Mouse (Mus musculus) heart, embryonic 12.5 days (tissue): ENCODE results near the gene Ier5. TPM values are rescaled to one million over a fixed set of nuclear protein-coding genes. Genes with fewer than 3 reads are reported as not detected.
A peak's percentile ranks its signal among the peaks of the same experiment; 100 is the strongest.

Experiments
- ATAC-seq: fragments of 200-750 bp; cut with Nextera tagmentation; 2 replicates; pipeline ENCODE4 v1.8.0; 2017; ENCODE audit warnings: moderate TSS enrichment, moderate library complexity; ENCODE audit not compliant: insufficient number of reproducible peaks, low FRiP score
- H3K27ac ChIP-seq: fragments of 300-500 bp; sonication (generic); 2 replicates; pipeline ENCODE4 v1.5.1; 2016; ENCODE audit warnings: mild to moderate bottlenecking, moderate library complexity; ENCODE audit not compliant: poor library complexity, severe bottlenecking
- H3K27me3 ChIP-seq: fragments of 300-500 bp; sonication (generic); replicated peaks from 2 replicates; pipeline ENCODE4 v1.6.1; 2016; ENCODE audit warnings: mild to moderate bottlenecking, moderate library complexity
- H3K36me3 ChIP-seq: fragments of 300-500 bp; sonication (generic); 2 replicates; pipeline ENCODE4 v1.6.1; 2016; ENCODE audit warnings: mild to moderate bottlenecking, moderate library complexity
- H3K4me1 ChIP-seq: fragments of 300-500 bp; sonication (generic); replicated peaks from 2 replicates; pipeline ENCODE4 v1.6.1; 2016; ENCODE audit warnings: mild to moderate bottlenecking
- H3K4me2 ChIP-seq: fragments of 300-500 bp; sonication (generic); 2 replicates; pipeline ENCODE4 v1.6.1; 2016; ENCODE audit warnings: mild to moderate bottlenecking, moderate library complexity
- H3K4me3 ChIP-seq: fragments of 300-500 bp; sonication (generic); 2 replicates; pipeline ENCODE4 v1.5.1; 2016; ENCODE audit warnings: mild to moderate bottlenecking
- H3K9ac ChIP-seq: fragments of 300-500 bp; sonication (generic); 2 replicates; pipeline ENCODE4 v1.6.1; 2016; ENCODE audit warnings: mild to moderate bottlenecking, moderate library complexity
- H3K9me3 ChIP-seq: fragments of 300-500 bp; sonication (generic); replicated peaks from 2 replicates; pipeline ENCODE4 v1.6.1; 2016; ENCODE audit warnings: mild to moderate bottlenecking, moderate library complexity
- WGBS: fragments of 180-500 bp; shearing (Covaris S2); methylation state at CpG from one replicate; pipeline ENCODE4 v1.1.7; 2016; 5-methylcytosine and 5-hydroxymethylcytosine counted together
- polyA plus RNA-seq: library from polyadenylated mRNA; unstranded; fragments of >200 nt; fragmentation: Nextera tagmentation; extraction: Ambion mirVana; gene quantifications from 2 replicates; pipeline ENCODE4 v1.2.1, GENCODE M21; 2016

Gene Ier5
- polyA plus RNA-seq, 1 experiment from 2014 or later, result 8.9 TPM

- no peak overlapping the region for H3K4me2 ChIP-seq
- H3K27ac ChIP-seq, result no peak overlapping the region
- H3K9me3 ChIP-seq, result no peaks in the 10 kb centered on the region
- H3K4me1 ChIP-seq, result peaks cover 74% of the 10 kb centered on the region
- no peak overlapping the region for H3K4me3 ChIP-seq
- WGBS, result 90% methylated on average over 7 of the region's 7 CpGs
- no peak for ATAC-seq
- no peak overlapping the region for H3K9ac ChIP-seq
- no peaks in the 10 kb centered on the region for H3K27me3 ChIP-seq
- no peaks in the 10 kb centered on the region for H3K36me3 ChIP-seq
Observed at GRCm38 (mm10) chr1:155090327-155090726, 9.1 kb downstream of the Ier5 start.

GRCm38 (mm10) chr1:155088847-155089603, 10.4 kb downstream of the Ier5 start:
- Histone ChIP-seq H3K4me1 (peaks cover 76% of the 10 kb centered on the region), H3K27ac (no peak overlapping the region), H3K9ac (no peak overlapping the region)

GRCm38 (mm10) chr1:155088046-155088445, 11.4 kb downstream of the Ier5 start:
- Histone ChIP-seq H3K9ac (no peak overlapping the region), H3K36me3 (no peaks in the 10 kb centered on the region), H3K4me2 (no peak overlapping the region), H3K27ac (no peak overlapping the region), H3K27me3 (no peaks in the 10 kb centered on the region), H3K4me3 (no peak overlapping the region), H3K9me3 (no peaks in the 10 kb centered on the region), H3K4me1 (peaks cover 71% of the 10 kb centered on the region)
- ATAC-seq, result no peak
- WGBS, result 79% methylated on average over 4 of the region's 4 CpGs

More at GRCm38 (mm10) chr1:155088847-155089603, 10.4 kb downstream of the Ier5 start:
- WGBS, result 37% methylated on average over 16 of the region's 16 CpGs
- Histone ChIP-seq H3K27me3 (no peaks in the 10 kb centered on the region), H3K9me3 (no peaks in the 10 kb centered on the region), H3K4me2 (no peak overlapping the region), H3K36me3 (no peaks in the 10 kb centered on the region), H3K4me3 (no peak overlapping the region)
- no peak for ATAC-seq

GRCm38 (mm10) chr1:155086893-155087292, 12.5 kb downstream of the Ier5 start:
- WGBS, result 11% methylated on average over 4 of the region's 4 CpGs
- Histone ChIP-seq H3K4me3 (no peak overlapping the region), H3K27me3 (no peaks in the 10 kb centered on the region), H3K36me3 (no peaks in the 10 kb centered on the region), H3K9ac (no peak overlapping the region), H3K4me2 (peak overlapping the region; percentile 0; the same call in 1 of the 2 replicates), H3K9me3 (no peaks in the 10 kb centered on the region), H3K4me1 (peaks cover 71% of the 10 kb centered on the region), H3K27ac (peak overlapping the region; percentile 58)
- no peak for ATAC-seq

- H3K4me1 ChIP-seq, result peaks cover 69% of the 10 kb centered on the region
- peak overlapping the region; percentile 58; the same call in 1 of the 2 replicates for H3K27ac ChIP-seq
- H3K9ac ChIP-seq, result no peak overlapping the region
- no peaks in the 10 kb centered on the region for H3K36me3 ChIP-seq
- H3K27me3 ChIP-seq, result no peaks in the 10 kb centered on the region
- H3K4me3 ChIP-seq, result no peak overlapping the region
- H3K4me2 ChIP-seq, result peak overlapping the region; percentile 0; the same call in 1 of the 2 replicates
- no peak for ATAC-seq
- 16% methylated on average over 7 of the region's 7 CpGs for WGBS
- H3K9me3 ChIP-seq, result no peaks in the 10 kb centered on the region
Observed at GRCm38 (mm10) chr1:155086416-155086815, 13.0 kb downstream of the Ier5 start.

GRCm38 (mm10) chr1:155084839-155085238, 14.6 kb downstream of the Ier5 start:
- H3K36me3 ChIP-seq, result no peaks in the 10 kb centered on the region
- no peak for ATAC-seq
- no peak overlapping the region for H3K4me3 ChIP-seq
- no peak overlapping the region for H3K9ac ChIP-seq
- no peak overlapping the region for H3K27ac ChIP-seq
- 33% methylated on average over 8 of the region's 8 CpGs for WGBS
- no peaks in the 10 kb centered on the region for H3K9me3 ChIP-seq
- H3K27me3 ChIP-seq, result no peaks in the 10 kb centered on the region
- peaks cover 68% of the 10 kb centered on the region for H3K4me1 ChIP-seq
- H3K4me2 ChIP-seq, result no peak overlapping the region

GRCm38 (mm10) chr1:155083271-155084265, 15.9 kb downstream of the Ier5 start:
- H3K36me3 ChIP-seq, result no peaks in the 10 kb centered on the region
- H3K27me3 ChIP-seq, result no peaks in the 10 kb centered on the region
- ATAC-seq, result peak; percentile 96
- peak overlapping the region; percentile 94 for H3K27ac ChIP-seq
- H3K9ac ChIP-seq, result peak overlapping the region; percentile 79
- WGBS, result 1% methylated on average over 36 of the region's 77 CpGs
- peak overlapping the region; percentile 53 for H3K4me3 ChIP-seq
- H3K9me3 ChIP-seq, result no peaks in the 10 kb centered on the region
- peaks cover 56% of the 10 kb centered on the region for H3K4me1 ChIP-seq
- peak overlapping the region; percentile 86 for H3K4me2 ChIP-seq

- peak overlapping the region; percentile 94 for H3K27ac ChIP-seq
- H3K9ac ChIP-seq, result peak overlapping the region; percentile 74
- H3K4me3 ChIP-seq, result peak overlapping the region; percentile 53
- H3K9me3 ChIP-seq, result no peaks in the 10 kb centered on the region
- H3K4me1 ChIP-seq, result peaks cover 54% of the 10 kb centered on the region
- H3K27me3 ChIP-seq, result no peaks in the 10 kb centered on the region
- WGBS, result under 1% methylated on average over 16 of the region's 18 CpGs
- peak overlapping the region; percentile 86 for H3K4me2 ChIP-seq
- peak; percentile 6; the same call in 1 of the 2 replicates for ATAC-seq
- H3K36me3 ChIP-seq, result no peaks in the 10 kb centered on the region
Observed at GRCm38 (mm10) chr1:155082965-155083268, 16.5 kb downstream of the Ier5 start.

- H3K36me3 ChIP-seq, result no peaks in the 10 kb centered on the region
- peaks cover 56% of the 10 kb centered on the region for H3K4me1 ChIP-seq
- H3K4me2 ChIP-seq, result peak overlapping the region; percentile 86
- H3K27me3 ChIP-seq, result no peaks in the 10 kb centered on the region
- 11% methylated on average over 11 of the region's 11 CpGs for WGBS
- H3K4me3 ChIP-seq, result peak overlapping the region; percentile 53
- ATAC-seq, result no peak
- H3K27ac ChIP-seq, result peak overlapping the region; percentile 94
- H3K9ac ChIP-seq, result peak overlapping the region; percentile 74
- no peaks in the 10 kb centered on the region for H3K9me3 ChIP-seq
Observed at GRCm38 (mm10) chr1:155082158-155082964, 17.1 kb downstream of the Ier5 start.

- no peak overlapping the region for H3K4me3 ChIP-seq
- no peak overlapping the region for H3K9ac ChIP-seq
- 47% methylated on average over 3 of the region's 3 CpGs for WGBS
- peaks cover 30% of the 10 kb centered on the region for H3K4me1 ChIP-seq
- H3K4me2 ChIP-seq, result no peak overlapping the region
- no peaks in the 10 kb centered on the region for H3K27me3 ChIP-seq
- no peaks in the 10 kb centered on the region for H3K36me3 ChIP-seq
- ATAC-seq, result no peak
- no peaks in the 10 kb centered on the region for H3K9me3 ChIP-seq
- H3K27ac ChIP-seq, result no peak overlapping the region
Observed at GRCm38 (mm10) chr1:155077675-155078074, 21.8 kb downstream of the Ier5 start.
